Mouse (Mus musculus) midbrain, embryonic 16.5 days (tissue): ENCODE results near the gene Rac2. TPM values are rescaled to one million over a fixed set of nuclear protein-coding genes. Genes with fewer than 3 reads are reported as not detected.

Experiments used
- ATAC-seq: fragments of 200-750 bp; cut with Nextera tagmentation; 2 replicates; pipeline ENCODE4 v1.8.0; 2017; ENCODE audit warnings: moderate TSS enrichment
- H3K27ac ChIP-seq: fragments of 300-500 bp; sonication (generic); 2 replicates; pipeline ENCODE4 v1.5.1; 2014; ENCODE audit warnings: mild to moderate bottlenecking, low read length, mixed read lengths
- H3K27me3 ChIP-seq: fragments of 300-500 bp; sonication (generic); 2 replicates; pipeline ENCODE4 v1.6.1; 2014; ENCODE audit warnings: low read depth, low read length, mixed read lengths; ENCODE audit not compliant: control insufficient read depth, insufficient read depth
- H3K36me3 ChIP-seq: fragments of 300-500 bp; sonication (generic); 2 replicates; pipeline ENCODE4 v1.6.1; 2014; ENCODE audit warnings: mild to moderate bottlenecking, low read length, moderate library complexity, mixed read lengths; ENCODE audit not compliant: control insufficient read depth, insufficient read depth
- H3K4me1 ChIP-seq: fragments of 300-500 bp; sonication (generic); 2 replicates; pipeline ENCODE4 v1.6.1; 2014; ENCODE audit warnings: mild to moderate bottlenecking, low read length, mixed read lengths; ENCODE audit not compliant: control insufficient read depth, insufficient read depth
- H3K4me2 ChIP-seq: fragments of 300-500 bp; sonication (generic); 2 replicates; pipeline ENCODE4 v1.6.1; 2014; ENCODE audit warnings: mild to moderate bottlenecking, low read length, mixed read lengths
- H3K4me3 ChIP-seq: fragments of 300-500 bp; sonication (generic); 2 replicates; pipeline ENCODE4 v1.5.1; 2014; ENCODE audit warnings: low read depth, mild to moderate bottlenecking, low read length, moderate library complexity, mixed read lengths
- H3K9ac ChIP-seq: fragments of 300-500 bp; sonication (generic); 2 replicates; pipeline ENCODE4 v1.6.1; 2014; ENCODE audit warnings: low read depth, low read length, mixed read lengths
- H3K9me3 ChIP-seq: fragments of 300-500 bp; sonication (generic); replicated peaks from 2 replicates; pipeline ENCODE4 v1.6.1; 2014; ENCODE audit warnings: mild to moderate bottlenecking, low read length, mixed read lengths; ENCODE audit not compliant: control insufficient read depth, poor library complexity, severe bottlenecking
- WGBS: fragments of 180-500 bp; shearing (Covaris S2); extraction: QIAGEN DNeasy Blood & Tissue Kit; methylation state at CpG from one replicate; pipeline ENCODE4 v1.1.7; 2014; 5-methylcytosine and 5-hydroxymethylcytosine counted together
- polyA plus RNA-seq: library from polyadenylated mRNA; unstranded; fragments of >200 nt; fragmentation: Nextera tagmentation; extraction: Ambion mirVana; gene quantifications from 2 replicates; pipeline ENCODE4 v1.2.1, GENCODE M21; 2015

The Rac2 gene
- polyA plus RNA-seq, 1 experiment from 2014 or later: 2.3 TPM

GRCm38 (mm10) chr15:78559141-78559979 is 13.2 kb downstream of the Rac2 start:
- WGBS: 53% methylated on average over 11 of the region's 11 CpGs
- no peak overlapping the region for H3K9ac ChIP-seq
- ATAC-seq: no peak
- H3K9me3 ChIP-seq: no peaks in the 10 kb centered on the region
- no peak overlapping the region for H3K27ac ChIP-seq
- H3K36me3 ChIP-seq: no peaks in the 10 kb centered on the region
- H3K4me3 ChIP-seq: no peak overlapping the region
- no peak overlapping the region for H3K4me2 ChIP-seq
- H3K4me1 ChIP-seq: no peaks in the 10 kb centered on the region
- H3K27me3 ChIP-seq: no peaks in the 10 kb centered on the region

- no peak overlapping the region for H3K4me2 ChIP-seq
- no peaks in the 10 kb centered on the region for H3K36me3 ChIP-seq
- no peaks in the 10 kb centered on the region for H3K9me3 ChIP-seq
- H3K27ac ChIP-seq: no peak overlapping the region
- H3K4me1 ChIP-seq: no peaks in the 10 kb centered on the region
- no peak overlapping the region for H3K4me3 ChIP-seq
- no peak overlapping the region for H3K9ac ChIP-seq
- no peak for ATAC-seq
- H3K27me3 ChIP-seq: no peaks in the 10 kb centered on the region
- 66% methylated on average over 10 of the region's 10 CpGs for WGBS
These were observed 14.7 kb downstream of the Rac2 start for GRCm38 (mm10) chr15:78557693-78558535.

- Histone ChIP-seq H3K4me3 (no peak overlapping the region), H3K9ac (no peak overlapping the region), H3K9me3 (peaks cover 2% of the 10 kb centered on the region; the same call in 1 of the 2 replicates), H3K4me1 (no peaks in the 10 kb centered on the region), H3K4me2 (no peak overlapping the region), H3K27me3 (no peaks in the 10 kb centered on the region), H3K27ac (no peak overlapping the region), H3K36me3 (no peaks in the 10 kb centered on the region)
- WGBS: 64% methylated on average over 25 of the region's 25 CpGs
- ATAC-seq: no peak
These were observed 17.9 kb downstream of the Rac2 start for GRCm38 (mm10) chr15:78554545-78555313.

GRCm38 (mm10) chr15:78549189-78549734 is 23.3 kb downstream of the Rac2 start:
- Histone ChIP-seq H3K27me3 (no peaks in the 10 kb centered on the region; the same call in 1 of the 2 replicates), H3K9ac (no peak overlapping the region), H3K4me1 (peaks cover 9% of the 10 kb centered on the region), H3K36me3 (no peaks in the 10 kb centered on the region), H3K4me2 (no peak overlapping the region), H3K9me3 (peaks cover 2% of the 10 kb centered on the region; the same call in 1 of the 2 replicates), H3K27ac (no peak overlapping the region), H3K4me3 (no peak overlapping the region)
- WGBS: 87% methylated on average over 4 of the region's 4 CpGs
- no peak for ATAC-seq

- ATAC-seq: no peak
- Histone ChIP-seq H3K4me1 (peaks cover 9% of the 10 kb centered on the region), H3K27ac (no peak overlapping the region), H3K9me3 (peaks cover 2% of the 10 kb centered on the region; the same call in 1 of the 2 replicates), H3K4me3 (no peak overlapping the region), H3K4me2 (no peak overlapping the region), H3K9ac (no peak overlapping the region), H3K36me3 (no peaks in the 10 kb centered on the region), H3K27me3 (no peaks in the 10 kb centered on the region; the same call in 1 of the 2 replicates)
- WGBS: 65% methylated on average over 8 of the region's 8 CpGs
These were observed 23.9 kb downstream of the Rac2 start for GRCm38 (mm10) chr15:78548711-78549110.

GRCm38 (mm10) chr15:78548336-78548665 is 24.3 kb downstream of the Rac2 start:
- H3K27ac ChIP-seq: 0 out of 2 replicates have a peak overlapping the region, but pooled peaks have one; percentile 1
- no peak overlapping the region for H3K4me3 ChIP-seq
- no peak overlapping the region for H3K4me2 ChIP-seq
- H3K36me3 ChIP-seq: no peaks in the 10 kb centered on the region
- H3K4me1 ChIP-seq: peaks cover 9% of the 10 kb centered on the region
- no peak for ATAC-seq
- peaks cover 2% of the 10 kb centered on the region; the same call in 1 of the 2 replicates for H3K9me3 ChIP-seq
- H3K27me3 ChIP-seq: no peaks in the 10 kb centered on the region; the same call in 1 of the 2 replicates
- WGBS: 28% methylated on average over 3 of the region's 3 CpGs
- no peak overlapping the region for H3K9ac ChIP-seq

- Histone ChIP-seq H3K27me3 (no peaks in the 10 kb centered on the region; the same call in 1 of the 2 replicates), H3K4me3 (no peak overlapping the region), H3K36me3 (no peaks in the 10 kb centered on the region), H3K4me1 (peaks cover 9% of the 10 kb centered on the region), H3K9ac (no peak overlapping the region), H3K27ac (0 out of 2 replicates have a peak overlapping the region, but pooled peaks have one; percentile 1), H3K4me2 (no peak overlapping the region), H3K9me3 (peaks cover 2% of the 10 kb centered on the region; the same call in 1 of the 2 replicates)
- 43% methylated on average over 5 of the region's 5 CpGs for WGBS
- no peak for ATAC-seq
These were observed 24.9 kb downstream of the Rac2 start for GRCm38 (mm10) chr15:78547415-78548335.
